Mouse (Mus musculus) heart, embryonic 13.5 days (tissue): ENCODE measurements around the gene Gm15737. TPM values are rescaled to one million over a fixed set of nuclear protein-coding genes. Genes with fewer than 3 reads are reported as not detected.

Experiments used
- ATAC-seq: fragments of 200-750 bp; cut with Nextera tagmentation; 2 replicates; pipeline ENCODE4 v1.8.0; 2017; ENCODE audit warnings: moderate TSS enrichment; ENCODE audit not compliant: insufficient number of reproducible peaks, low FRiP score, low TSS enrichment; ENCODE audit errors: extremely low read depth
- H3K27ac ChIP-seq: fragments of 300-500 bp; sonication (generic); replicated peaks from 2 replicates; pipeline ENCODE4 v1.5.1; 2015; ENCODE audit warnings: moderate library complexity, mild to moderate bottlenecking, inconsistent platforms
- H3K27me3 ChIP-seq: fragments of 300-500 bp; sonication (generic); replicated peaks from 2 replicates; pipeline ENCODE4 v1.6.1; 2015; ENCODE audit warnings: mild to moderate bottlenecking, inconsistent platforms
- H3K36me3 ChIP-seq: fragments of 300-500 bp; sonication (generic); 2 replicates; pipeline ENCODE4 v1.6.1; 2015; ENCODE audit warnings: mild to moderate bottlenecking, inconsistent platforms
- H3K4me1 ChIP-seq: fragments of 300-500 bp; sonication (generic); 2 replicates; pipeline ENCODE4 v1.6.1; 2015; ENCODE audit warnings: inconsistent platforms
- H3K4me2 ChIP-seq: fragments of 300-500 bp; sonication (generic); 2 replicates; pipeline ENCODE4 v1.6.1; 2015; ENCODE audit warnings: inconsistent platforms, mild to moderate bottlenecking, moderate library complexity
- H3K4me3 ChIP-seq: fragments of 300-500 bp; sonication (generic); 2 replicates; pipeline ENCODE4 v1.5.1; 2015; ENCODE audit warnings: moderate library complexity, mild to moderate bottlenecking, inconsistent platforms
- H3K9ac ChIP-seq: fragments of 300-500 bp; sonication (generic); 2 replicates; pipeline ENCODE4 v1.6.1; 2015; ENCODE audit warnings: inconsistent platforms, mild to moderate bottlenecking, moderate library complexity
- H3K9me3 ChIP-seq: fragments of 300-500 bp; sonication (generic); 2 replicates; pipeline ENCODE4 v1.6.1; 2016; ENCODE audit warnings: inconsistent platforms
- WGBS: fragments of 180-500 bp; shearing (Covaris S2); methylation state at CpG from one replicate; pipeline ENCODE4 v1.1.7; 2015; ENCODE audit warnings: mixed read lengths; 5-methylcytosine and 5-hydroxymethylcytosine counted together
- polyA plus RNA-seq: library from polyadenylated mRNA; unstranded; fragments of >200 nt; fragmentation: Nextera tagmentation; extraction: Ambion mirVana; gene quantifications from 2 replicates; pipeline ENCODE4 v1.2.1, GENCODE M21; 2015

The Gm15737 gene
- polyA plus RNA-seq, 1 experiment from 2014 or later: 0.24 TPM

DNA sequence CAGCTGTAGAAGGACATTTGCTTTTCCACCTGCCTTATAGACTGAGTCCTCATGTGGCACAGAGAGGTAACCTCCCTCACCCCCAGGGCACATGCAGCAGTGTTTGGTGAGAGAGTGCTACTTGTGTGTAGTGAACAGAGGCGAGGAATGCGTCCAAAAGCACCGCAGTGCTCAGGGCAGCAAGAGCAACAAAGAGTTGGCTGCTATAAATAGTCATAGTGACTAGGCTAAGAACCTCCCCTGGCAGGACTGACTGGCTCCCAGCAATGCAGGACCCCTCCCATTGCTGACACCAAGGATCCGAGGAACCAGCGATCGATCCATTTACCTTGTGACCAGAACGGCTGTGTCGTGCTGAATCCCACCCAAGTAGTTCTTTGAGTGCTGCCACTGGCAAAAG is 40.2 kb downstream of the Gm15737 start:
- Histone ChIP-seq H3K27me3 (no peaks in the 10 kb centered on the region), H3K36me3 (peaks cover 37% of the 10 kb centered on the region), H3K4me2 (peak overlapping the region; percentile 59), H3K4me1 (peaks cover 38% of the 10 kb centered on the region), H3K27ac (peak overlapping the region; percentile 82), H3K9ac (no peak overlapping the region), H3K4me3 (peak overlapping the region; percentile 26; the same call in 1 of the 2 replicates), H3K9me3 (no peaks in the 10 kb centered on the region)
- no peak; the same call in 1 of the 2 replicates for ATAC-seq
- 29% methylated on average over 8 of the region's 8 CpGs for WGBS

DNA sequence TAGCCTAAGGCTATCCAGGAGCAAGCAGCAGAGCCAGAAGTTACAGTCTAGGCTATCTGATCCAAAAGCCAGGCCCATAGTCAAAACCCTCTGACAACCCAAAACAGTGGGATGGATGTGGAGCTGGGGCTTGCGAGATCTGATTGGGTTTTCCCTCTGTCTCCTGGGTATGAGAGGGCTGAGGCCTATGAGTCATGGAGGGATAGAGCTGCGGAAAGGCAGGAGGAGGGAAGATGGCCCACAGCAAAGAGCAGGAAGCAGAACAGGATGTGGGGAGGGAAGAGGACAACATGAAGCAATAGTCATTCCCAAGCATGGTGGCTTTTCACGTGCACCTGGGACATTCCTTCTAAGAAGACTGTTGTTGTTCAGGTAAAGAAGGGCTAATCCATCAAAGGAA is 41.5 kb downstream of the Gm15737 start:
- Histone ChIP-seq H3K4me3 (no peak overlapping the region), H3K4me2 (no peak overlapping the region), H3K9me3 (no peaks in the 10 kb centered on the region), H3K9ac (no peak overlapping the region), H3K4me1 (peaks cover 27% of the 10 kb centered on the region), H3K27me3 (no peaks in the 10 kb centered on the region), H3K36me3 (peaks cover 29% of the 10 kb centered on the region), H3K27ac (0 out of 2 replicates have a peak overlapping the region, but pooled peaks have one; percentile 4)
- WGBS: 61% methylated on average over 3 of the region's 3 CpGs
- no peak for ATAC-seq

DNA sequence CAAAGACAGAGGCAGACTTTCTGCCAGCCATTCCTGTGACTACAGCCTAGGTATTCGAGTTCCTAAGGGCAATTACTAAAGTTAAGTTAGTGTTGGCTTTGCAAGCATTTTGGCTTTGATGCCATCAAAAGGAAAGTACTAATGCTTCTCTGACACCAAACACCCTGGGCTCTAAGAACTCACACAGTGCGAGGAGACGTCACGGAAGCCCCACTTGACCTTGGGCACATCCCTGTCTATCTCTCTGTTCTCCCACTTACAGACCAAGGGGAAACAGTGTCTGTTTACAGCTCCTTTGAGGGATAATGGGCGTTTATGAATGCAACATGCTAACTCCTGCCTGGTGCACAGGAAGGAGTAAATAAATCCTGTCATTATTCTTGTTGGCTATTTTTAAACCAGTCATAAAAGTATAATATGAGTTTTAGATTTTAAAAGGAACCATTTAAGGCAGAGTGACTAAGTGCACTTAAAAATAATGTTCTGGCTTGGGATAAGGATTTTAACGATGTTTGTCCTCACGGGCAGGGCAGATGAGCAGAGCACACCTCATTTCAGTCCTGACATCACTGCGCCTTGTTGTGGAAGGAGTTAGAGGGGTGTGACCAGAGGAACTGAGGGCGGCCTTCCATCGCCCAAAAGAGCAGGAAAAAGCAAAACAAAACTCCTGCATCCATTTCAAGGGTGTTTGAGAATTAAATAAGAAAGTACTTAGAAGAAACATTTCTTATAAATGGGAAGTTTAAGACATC is 52.0 kb downstream of the Gm15737 start:
- WGBS: 53% methylated on average over 10 of the region's 10 CpGs
- no peaks in the 10 kb centered on the region for H3K9me3 ChIP-seq
- H3K27ac ChIP-seq: peak overlapping the region; percentile 32; the same call in 1 of the 2 replicates
- no peak for ATAC-seq
- H3K36me3 ChIP-seq: 0 out of 2 replicates have a peak, but pooled peaks cover 3% of the 10 kb centered on the region
- no peak overlapping the region for H3K9ac ChIP-seq
- H3K27me3 ChIP-seq: no peaks in the 10 kb centered on the region
- H3K4me1 ChIP-seq: peaks cover 51% of the 10 kb centered on the region
- H3K4me2 ChIP-seq: no peak overlapping the region
- H3K4me3 ChIP-seq: no peak overlapping the region

DNA sequence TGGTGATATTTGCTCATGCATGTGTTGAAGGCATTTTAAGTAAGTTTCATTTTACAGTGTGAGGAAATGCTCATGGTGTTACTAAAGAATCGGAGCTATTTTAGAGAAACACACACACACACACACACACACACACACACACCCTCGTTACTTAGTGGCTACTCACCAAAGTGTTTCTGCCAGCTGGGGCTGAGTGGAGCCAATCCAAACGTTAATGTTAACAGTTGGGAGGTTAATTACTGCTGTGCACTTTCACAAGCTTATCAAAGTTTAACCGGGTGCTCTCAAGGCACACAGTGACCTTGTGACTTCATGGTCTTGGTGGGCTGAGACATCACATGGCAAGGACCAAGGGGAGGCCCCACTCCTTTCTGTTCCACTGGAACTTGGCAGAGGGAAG is 52.7 kb downstream of the Gm15737 start:
- no peak overlapping the region for H3K9ac ChIP-seq
- H3K4me1 ChIP-seq: peaks cover 57% of the 10 kb centered on the region
- peak overlapping the region; percentile 28 for H3K4me2 ChIP-seq
- no peaks in the 10 kb centered on the region for H3K27me3 ChIP-seq
- peak overlapping the region; percentile 61 for H3K27ac ChIP-seq
- WGBS: 21% methylated on average over 4 of the region's 4 CpGs
- ATAC-seq: no peak
- H3K9me3 ChIP-seq: no peaks in the 10 kb centered on the region
- no peak overlapping the region for H3K4me3 ChIP-seq
- peaks cover 6% of the 10 kb centered on the region; the same call in 1 of the 2 replicates for H3K36me3 ChIP-seq

DNA sequence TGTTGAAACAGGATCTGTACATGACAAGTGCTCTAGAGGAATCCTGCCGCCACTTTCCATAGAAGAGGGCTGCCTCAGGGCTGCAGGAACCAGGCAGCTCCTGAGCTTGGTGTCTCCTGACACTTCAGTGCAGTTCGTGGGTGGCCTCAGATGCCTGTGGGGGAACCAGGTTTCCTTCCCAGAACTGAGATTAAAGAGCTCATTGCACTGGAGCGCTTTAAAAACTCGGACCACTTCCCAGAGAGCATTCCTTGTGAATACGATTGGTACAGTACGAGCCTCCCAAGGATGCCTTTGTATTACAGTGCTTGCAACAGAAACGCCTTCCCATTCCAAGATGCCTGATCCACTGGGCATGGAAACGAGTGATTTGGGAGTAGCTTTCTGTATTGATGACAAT is 55.4 kb downstream of the Gm15737 start:
- H3K27ac ChIP-seq: peak overlapping the region; percentile 56; the same call in 1 of the 2 replicates

DNA sequence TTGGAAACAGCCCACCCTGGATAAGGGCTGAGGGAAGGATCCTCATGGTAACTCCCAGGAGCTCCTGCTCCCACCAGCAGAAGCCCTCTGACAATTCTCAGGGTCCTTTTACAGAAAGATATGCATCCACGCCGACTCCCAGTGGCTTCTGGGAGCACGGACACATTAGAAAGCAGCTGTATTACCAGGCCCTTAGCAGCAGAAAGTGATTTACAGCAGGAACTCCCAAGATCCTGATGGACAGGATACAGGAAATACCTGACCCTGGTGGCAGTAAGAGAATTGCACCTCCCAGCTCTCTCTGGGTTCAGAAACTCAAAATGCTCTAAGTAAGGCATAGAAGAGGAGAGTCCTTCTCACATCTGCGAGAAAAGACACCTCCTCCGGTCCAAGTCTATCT is 59.1 kb downstream of the Gm15737 start:
- 78% methylated on average over 5 of the region's 5 CpGs for WGBS
- ATAC-seq: no peak
- no peak overlapping the region for H3K9ac ChIP-seq

More for the DNA sequence above, 55.4 kb downstream of the Gm15737 start:
- ATAC-seq: no peak
- Histone ChIP-seq H3K36me3 (peaks cover 12% of the 10 kb centered on the region; the same call in 1 of the 2 replicates), H3K4me2 (peak overlapping the region; percentile 46), H3K9ac (no peak overlapping the region), H3K4me3 (no peak overlapping the region), H3K9me3 (no peaks in the 10 kb centered on the region), H3K27me3 (no peaks in the 10 kb centered on the region), H3K4me1 (peaks cover 50% of the 10 kb centered on the region)
- WGBS: 34% methylated on average over 8 of the region's 8 CpGs

More for the DNA sequence above, 59.1 kb downstream of the Gm15737 start:
- Histone ChIP-seq H3K9me3 (no peaks in the 10 kb centered on the region), H3K36me3 (peaks cover 43% of the 10 kb centered on the region), H3K27ac (no peak overlapping the region), H3K4me2 (no peak overlapping the region), H3K27me3 (no peaks in the 10 kb centered on the region), H3K4me3 (no peak overlapping the region), H3K4me1 (peaks cover 20% of the 10 kb centered on the region)

Other genes with a start within 250 kb of the Gm15737 start
- gene Prickle2, start 163.2 kb upstream of the Gm15737 start, polyA plus RNA-seq: 5.2 and 5.4 TPM in 2 replicates
- gene A730049H05Rik, start 52.9 kb upstream of the Gm15737 start, polyA plus RNA-seq: 4.0 and 5.6 TPM in 2 replicates
- gene Adamts9, start 74.1 kb downstream of the Gm15737 start, polyA plus RNA-seq: 5.1 and 5.3 TPM in 2 replicates